Mouse (Mus musculus): ENCODE measurements around the gene Glis3.

Glis3 gene

GRCm38 (mm10) chr19:28227526-28227925, 452.4 kb downstream of the Glis3 start:
- no peak for DNase-seq

- no peak for DNase-seq
Observed at GRCm38 (mm10) chr19:28225651-28226050, 454.2 kb downstream of the Glis3 start.

- no peak for DNase-seq
Observed at GRCm38 (mm10) chr19:28211630-28212029, 468.2 kb downstream of the Glis3 start.

All from cerebellum, adult 9-11 months (tissue).